Mouse (Mus musculus): ENCODE measurements around the gene Ccdc120.

Gene Ccdc120

DNA sequence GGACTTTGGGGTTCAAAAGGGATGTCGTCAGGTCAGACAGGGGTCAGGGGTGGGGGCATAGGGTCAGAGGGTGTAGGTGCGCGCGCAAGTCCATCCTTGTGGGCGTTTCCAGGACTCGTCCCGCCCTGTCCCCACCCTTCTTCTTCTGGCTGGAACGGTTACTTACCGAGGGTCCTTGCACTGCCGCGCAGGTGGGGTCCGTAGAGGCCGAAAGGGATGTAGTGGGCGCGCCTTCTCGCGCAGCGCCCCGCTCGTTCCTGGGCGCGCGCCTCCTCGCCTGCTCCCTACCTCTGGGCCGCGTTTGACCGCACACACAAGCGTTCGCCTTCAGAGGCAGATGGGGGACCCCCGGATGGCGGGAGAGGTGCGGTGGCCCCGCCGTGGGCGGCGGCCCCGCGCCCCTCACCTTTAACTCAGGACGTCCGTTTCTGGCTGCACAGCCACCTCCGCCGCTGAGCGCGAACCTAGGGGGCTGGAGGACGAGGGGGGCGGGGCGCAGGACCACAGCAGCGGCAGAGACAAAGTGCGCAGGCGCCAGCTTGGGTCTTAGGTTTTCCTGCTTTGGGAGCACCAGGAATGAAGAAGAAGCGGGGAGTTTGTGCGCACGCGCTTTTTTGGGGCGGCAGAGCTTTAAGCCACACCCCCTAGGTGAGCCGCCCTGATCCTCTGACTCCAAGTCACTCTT, at the start of gene Ccdc120:
TSS of gene Ccdc120 (minus strand) at position 474 of the 685 bp plus-strand sequence.
- DNase-seq (ENCODE audit: low spot score): peak; percentile 67

DNA sequence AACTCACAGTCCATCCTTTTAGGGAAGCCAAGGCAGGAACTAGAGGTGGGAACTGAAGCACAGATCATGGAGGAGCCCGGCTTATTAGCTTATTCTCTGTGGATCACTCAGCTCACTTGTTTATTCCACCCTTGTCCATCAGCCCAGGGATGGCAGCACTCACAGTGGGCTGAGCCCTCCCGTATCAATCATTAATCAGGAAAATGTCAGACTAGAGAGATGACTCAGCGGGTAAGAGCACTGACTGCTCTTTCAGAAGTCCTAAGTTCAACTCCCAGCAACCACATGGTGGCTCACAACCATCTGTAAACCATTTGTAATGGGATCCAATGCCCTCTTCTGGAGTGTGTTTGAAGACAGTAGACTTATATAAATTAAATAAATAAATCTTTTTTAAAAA, 46.6 kb upstream of the Ccdc120 start:
- peak; percentile 62 for DNase-seq (ENCODE audit: low spot score)

DNA sequence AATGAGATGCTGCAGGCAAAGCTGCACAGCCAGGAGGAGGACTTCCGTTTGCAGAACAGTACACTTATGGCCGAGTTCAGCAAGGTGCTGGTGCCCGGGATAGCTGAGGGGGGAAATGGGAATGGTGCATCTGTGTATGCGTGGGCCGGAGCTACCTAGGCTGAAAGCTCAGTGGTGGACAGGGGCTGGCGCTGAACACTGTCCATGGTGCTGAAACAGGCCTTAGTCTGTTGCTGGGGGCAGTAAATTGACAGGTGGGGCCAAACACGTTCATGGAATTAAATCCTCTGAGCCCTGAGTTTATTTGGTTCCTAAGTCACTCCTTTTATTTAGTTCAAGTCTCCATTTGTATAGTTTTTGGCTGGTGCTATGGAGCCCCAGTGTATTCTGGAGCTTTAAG, 44.3 kb upstream of the Ccdc120 start:
- DNase-seq (ENCODE audit: low spot score): peak; percentile 27

DNA sequence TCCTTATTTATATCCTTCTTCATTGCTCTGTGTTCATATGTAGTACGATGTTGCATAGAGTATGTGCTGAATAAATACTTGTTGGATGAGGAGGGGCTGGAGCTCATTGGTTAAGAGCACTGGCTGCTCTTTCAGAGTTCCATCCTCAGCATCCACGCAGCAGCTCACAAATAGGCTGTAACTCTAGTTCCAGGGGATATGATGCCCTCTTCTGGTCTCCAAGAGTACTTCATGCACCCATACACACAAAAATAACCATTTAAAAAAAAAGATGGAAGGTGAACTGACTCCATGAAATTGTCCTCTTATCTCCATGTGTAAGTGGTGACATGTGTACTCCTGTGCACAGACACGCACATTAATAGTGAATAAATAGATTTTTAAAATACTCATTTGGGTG, 42.7 kb upstream of the Ccdc120 start:
- no peak for DNase-seq (ENCODE audit: low spot score)

DNA sequence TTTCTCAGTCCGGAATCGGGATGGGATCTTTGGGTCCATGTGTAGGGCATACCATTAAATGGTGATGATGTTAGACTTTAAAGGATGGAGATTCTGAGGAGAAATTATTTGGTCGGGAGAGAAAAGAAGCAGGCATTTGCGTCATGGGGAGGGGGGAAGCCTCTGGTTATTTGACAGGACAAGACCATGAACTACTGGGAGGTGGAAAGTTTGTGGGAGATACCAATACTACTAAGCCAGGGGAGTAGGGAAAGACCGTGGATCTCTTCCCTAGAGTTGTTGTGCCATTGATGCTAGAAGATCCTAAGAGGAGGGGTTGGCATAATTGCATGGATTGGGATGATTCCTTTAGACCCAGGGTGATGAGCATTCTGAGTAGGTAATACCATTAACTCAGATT, 39.6 kb upstream of the Ccdc120 start:
- DNase-seq (ENCODE audit: low spot score): no peak

DNA sequence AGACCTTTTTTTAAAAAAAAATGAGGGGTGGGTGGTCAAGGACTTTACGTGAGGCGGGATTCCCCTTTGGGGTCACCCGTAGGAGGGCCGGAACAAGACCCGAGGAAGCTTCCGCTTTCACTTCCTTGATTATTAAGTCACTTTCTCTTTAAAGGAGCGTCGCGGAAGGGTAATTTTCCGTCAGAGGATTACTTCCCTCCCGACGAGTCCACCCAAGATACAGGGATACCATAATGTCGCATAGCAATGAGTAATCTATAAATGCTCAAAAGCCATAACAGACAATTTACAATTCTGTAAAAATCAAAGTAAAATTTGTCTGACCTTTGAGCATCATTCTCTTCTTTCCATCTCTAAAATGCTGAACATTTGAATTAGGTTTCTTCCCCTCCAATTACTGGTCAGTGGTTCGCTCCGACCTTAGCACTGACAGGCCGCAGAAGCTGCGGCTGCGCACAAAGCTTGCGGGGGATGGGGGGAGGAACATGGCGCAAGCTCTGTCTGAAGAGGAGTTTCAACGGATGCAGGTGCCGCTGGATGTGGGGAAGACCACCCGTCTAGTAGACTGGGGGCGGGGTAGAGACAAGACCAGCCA, 38.9 kb upstream of the Ccdc120 start, which contains the start of gene Gripap1:
TSS of gene Gripap1 (plus strand) at position 224 of the 595 bp plus-strand sequence.
- DNase-seq (ENCODE audit: low spot score): peak; percentile 74

DNA sequence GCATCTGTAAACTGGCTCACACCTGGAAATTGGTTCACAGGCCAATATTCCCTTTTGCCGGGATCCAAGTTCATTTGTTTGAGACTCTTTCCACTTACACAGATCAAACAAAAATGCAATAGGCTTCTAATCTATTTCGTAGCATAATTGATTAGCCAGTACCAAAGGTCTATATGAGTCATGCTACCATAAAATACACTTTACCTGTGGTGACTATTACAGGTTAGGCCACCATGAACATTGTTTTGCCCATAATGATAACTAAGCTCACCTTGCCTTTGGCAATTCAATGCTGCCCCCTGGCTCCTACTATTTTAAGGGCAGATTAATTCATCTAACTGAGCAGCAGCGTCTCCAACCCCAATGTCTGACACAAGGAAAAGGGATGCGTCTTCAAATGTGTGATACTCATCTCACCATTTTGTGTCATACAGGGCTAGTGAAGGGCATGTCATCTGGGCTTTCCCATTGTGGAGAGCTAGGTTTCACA, 31.9 kb upstream of the Ccdc120 start:
- DNase-seq (ENCODE audit: low spot score): no peak

DNA sequence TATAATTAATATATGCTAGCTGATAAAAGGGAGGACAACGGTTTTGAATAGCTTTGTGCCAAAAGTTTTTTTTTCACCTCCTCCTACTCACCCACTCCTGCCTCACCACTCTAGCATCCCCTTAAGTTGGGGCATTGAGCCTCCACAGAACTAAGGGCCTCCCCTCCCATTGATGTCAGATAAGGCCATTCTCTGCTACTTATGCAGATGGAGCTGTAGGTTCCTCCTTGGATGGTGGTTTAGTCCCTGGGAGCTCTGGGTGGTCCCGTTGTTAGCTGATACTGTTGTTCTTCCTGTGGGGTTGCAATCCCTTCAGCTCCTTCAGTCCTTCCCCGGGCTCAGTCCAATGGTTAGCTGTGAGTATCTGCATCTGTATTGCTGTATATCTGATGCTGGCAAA, 28.6 kb upstream of the Ccdc120 start:
- DNase-seq (ENCODE audit: low spot score): no peak

DNA sequence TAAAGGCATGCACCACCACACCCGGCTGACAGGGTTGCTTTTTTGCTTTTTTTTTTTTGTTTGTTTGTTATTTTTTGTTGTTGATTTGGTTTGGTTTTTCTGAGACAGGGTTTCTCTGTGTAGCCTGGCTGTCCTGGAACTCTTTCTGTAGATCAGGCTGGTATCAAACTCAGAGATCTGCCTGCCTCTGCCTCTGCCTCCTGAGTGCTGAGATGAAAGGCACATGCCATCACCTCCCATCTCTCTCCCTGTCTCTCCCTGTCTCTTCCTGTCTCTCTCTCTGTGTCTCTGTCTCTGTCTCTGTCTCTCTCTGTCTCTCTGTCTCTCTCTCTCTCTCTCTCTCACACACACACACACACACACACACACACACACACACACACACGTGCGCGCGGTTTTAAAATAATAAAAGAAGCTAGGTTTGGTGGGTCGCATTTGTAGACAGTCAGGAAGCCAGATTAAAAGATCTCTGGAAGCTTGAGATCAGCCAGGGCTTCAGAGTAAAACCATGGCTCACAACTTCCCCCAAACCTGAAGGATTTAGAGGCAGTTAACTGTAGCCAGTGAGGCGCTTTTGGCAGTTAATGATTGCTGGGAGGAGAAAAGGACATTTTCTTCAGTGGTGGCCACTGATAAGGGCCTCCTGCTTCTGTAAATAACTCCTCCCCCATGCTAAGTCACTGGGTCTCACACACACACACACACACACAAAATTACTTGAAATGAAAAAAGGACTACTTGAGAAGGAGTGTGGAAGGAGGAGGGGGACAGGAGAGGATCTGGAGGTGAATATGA, 27.9 kb upstream of the Ccdc120 start:
- DNase-seq (ENCODE audit: low spot score): peak; percentile 49

DNA sequence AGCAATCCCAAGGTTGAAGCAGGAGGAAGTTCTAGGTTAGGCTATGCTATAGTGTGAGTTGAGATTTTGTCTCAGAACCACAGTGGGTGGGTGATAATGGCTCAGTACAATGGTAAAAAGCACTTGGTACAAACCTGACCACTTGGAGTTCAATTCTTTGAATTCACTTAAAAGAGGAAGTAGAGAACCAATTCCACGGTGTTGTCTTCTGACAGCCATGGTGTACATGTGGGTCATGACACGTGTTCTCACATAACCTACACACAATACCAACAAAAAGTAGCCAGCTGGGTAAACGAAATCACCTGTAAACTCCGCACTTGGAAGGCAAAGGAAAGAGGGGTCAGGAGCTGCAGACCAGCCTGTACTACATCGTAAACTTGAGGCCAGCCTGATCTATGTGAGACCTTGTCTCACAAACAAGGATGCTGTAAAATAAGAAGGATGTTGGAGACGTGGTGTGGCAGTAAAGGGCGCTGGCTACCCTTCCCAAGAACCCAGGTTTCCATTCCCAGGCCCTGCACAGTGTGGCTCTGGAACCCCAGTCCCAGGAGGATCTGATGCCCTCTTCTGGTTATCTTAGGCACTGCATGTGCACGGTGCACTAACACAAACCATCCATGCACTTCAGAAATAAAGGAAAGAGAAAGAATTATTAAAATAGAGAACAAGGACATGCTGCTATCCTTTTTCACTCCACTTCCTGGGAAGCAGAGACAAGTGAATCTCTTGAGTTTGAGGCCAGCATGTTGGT, 25.8 kb upstream of the Ccdc120 start:
- DNase-seq (ENCODE audit: low spot score): no peak

DNA sequence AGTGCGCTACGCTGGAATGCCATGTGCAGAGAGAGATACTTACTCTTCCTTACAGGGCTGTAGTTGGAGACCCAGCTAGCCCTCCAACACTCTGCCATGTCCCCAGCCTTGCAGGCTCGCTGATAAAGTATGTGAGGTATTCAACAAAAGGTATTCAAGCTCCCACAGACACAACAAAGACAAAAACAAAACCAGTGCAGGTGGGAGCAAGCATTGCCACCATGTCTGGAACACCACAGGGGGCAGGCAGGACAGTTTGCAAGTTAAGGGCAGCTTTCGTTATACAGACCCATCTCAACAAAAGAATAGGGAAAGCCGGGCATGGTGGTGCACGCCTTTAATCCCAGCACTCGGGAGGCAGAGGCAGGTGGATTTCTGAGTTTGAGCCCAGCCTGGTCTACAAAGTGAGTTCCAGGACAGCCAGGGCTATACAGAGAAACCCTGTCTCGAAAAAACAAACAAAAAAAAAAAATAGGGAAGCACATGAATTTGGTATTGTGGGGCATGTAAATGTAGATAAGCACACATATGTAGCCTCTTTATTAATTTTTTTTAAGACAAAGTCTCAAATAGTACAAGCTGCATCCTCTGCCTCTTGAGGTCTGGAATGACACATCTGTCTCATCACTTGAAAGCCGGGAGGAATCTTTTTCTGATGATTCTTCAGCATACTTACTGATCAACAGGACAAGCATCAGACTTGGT, 24.9 kb upstream of the Ccdc120 start:
- DNase-seq (ENCODE audit: low spot score): no peak

DNA sequence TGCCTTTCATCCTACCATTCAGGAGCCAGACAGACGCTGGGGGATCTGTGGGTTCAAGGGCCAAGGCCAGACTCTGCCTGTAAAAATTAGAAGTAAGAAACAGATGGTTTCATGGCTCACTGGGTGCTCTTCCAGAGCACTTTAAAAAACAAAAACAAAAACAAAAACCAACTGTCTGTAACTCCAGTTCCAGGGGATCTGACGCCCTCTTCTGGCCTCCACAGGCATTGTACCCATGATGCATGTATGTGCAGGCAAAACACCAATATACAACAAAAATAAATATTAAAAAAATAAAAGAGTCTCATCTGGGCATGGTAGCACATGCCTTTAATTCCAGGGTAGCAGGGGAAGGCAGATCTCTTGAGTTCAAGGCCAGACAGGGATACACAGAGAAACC, 22.1 kb upstream of the Ccdc120 start:
- DNase-seq (ENCODE audit: low spot score): no peak

DNA sequence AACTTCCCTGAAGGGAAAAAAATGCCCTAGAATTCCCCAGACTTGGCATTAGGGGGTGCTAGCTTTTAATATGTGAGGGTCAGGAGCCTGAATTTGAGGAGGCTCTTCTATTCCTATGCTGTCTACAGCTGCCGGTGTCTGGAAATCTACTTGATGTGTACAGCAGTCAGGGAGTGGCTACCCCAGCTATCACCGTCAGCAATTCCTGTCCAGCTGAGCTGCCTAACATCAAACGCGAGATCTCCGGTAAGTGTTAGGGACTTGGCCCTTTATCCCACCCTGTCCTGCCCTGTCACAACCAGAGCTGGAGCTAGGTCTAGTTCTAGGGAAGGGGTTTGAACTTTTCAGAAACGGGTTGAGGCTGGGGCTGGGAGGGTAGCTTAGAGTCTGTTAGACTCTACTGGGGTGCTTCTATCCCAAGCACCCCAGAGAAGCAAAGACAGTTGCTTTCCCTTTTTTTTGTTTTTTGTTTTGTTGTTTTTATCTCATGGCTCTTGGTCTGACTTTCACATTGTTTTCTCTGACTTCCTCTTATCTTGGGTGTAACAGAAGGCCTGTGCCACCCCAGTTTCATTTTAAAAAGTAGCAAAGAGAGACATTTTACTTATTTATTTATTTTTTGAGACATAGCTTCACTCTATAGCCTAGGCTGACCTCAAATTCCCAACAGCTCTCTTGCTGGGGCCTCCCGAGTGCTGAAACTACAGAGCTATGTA, 18.8 kb upstream of the Ccdc120 start:
- DNase-seq (ENCODE audit: low spot score): no peak

DNA sequence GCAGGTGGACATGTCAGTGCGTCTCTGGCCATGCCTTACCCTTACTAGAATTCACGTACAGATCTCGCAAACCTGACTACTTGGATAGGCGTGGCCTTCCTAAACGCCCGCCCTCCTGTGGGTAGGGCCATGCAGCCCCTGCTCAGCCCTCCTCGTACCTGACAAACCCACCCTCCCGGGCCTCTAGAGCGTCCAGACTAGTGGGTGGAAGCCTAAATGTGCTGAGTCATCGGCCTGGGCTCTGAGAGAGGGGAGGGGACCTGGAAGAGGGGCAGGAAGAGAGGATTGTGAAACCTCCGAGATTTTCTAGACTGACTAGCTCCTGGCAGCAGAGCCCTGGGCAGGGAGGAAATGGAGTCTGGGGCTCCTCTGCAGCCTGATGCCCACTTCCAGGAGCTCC, 15.1 kb upstream of the Ccdc120 start:
- peak; percentile 89 for DNase-seq (ENCODE audit: low spot score)

DNA sequence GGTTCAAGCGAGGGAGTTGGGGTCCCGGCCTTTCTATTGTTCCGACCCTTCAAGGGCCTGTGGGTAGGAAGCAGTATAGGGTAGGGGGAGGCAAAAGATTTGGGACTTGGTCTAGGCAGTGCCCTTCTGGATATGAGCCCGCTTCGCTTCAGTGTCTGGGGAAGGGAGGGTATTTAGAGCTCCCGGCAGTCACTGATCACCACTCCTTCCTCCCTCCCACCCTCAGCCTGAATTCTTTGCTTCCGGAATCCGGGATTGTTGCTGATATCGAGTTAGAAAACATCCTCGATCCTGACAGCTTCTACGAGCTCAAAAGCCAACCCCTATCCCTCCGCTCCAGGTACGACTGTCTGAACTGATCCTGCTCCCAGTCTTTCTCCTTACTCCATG, 14.6 kb upstream of the Ccdc120 start:
- no peak for DNase-seq (ENCODE audit: low spot score)

DNA sequence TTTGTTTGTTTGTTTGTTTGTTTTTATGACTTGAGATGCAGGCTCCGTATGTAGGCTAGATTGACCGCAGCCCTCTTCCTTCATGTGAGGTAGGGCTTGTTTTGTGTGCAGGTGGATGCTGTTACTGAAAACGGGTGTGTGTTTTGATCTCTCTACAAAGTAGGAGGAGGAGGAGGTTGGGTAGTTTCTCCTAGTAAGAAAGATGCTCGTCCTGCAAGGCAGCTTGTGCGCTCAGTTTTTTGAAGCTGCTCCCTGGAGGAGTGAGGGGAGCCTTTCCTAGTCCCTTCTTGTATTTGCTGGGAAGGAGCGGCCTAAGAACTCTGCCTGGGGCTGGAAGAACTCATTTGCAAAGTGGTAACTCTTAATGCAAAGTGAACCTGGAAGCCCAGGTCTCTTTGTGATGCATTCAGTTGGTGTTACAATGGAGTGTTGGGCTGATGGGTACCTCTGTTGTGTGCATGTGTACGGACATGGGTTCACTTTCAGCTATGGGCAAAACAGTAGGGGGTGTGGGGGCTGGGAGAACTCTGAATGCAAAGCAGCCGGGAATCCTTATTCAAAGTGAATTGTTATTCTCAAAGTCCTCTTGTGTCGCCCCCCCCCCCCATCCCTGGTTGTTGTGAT, 14.1 kb upstream of the Ccdc120 start:
- no peak for DNase-seq (ENCODE audit: low spot score)

DNA sequence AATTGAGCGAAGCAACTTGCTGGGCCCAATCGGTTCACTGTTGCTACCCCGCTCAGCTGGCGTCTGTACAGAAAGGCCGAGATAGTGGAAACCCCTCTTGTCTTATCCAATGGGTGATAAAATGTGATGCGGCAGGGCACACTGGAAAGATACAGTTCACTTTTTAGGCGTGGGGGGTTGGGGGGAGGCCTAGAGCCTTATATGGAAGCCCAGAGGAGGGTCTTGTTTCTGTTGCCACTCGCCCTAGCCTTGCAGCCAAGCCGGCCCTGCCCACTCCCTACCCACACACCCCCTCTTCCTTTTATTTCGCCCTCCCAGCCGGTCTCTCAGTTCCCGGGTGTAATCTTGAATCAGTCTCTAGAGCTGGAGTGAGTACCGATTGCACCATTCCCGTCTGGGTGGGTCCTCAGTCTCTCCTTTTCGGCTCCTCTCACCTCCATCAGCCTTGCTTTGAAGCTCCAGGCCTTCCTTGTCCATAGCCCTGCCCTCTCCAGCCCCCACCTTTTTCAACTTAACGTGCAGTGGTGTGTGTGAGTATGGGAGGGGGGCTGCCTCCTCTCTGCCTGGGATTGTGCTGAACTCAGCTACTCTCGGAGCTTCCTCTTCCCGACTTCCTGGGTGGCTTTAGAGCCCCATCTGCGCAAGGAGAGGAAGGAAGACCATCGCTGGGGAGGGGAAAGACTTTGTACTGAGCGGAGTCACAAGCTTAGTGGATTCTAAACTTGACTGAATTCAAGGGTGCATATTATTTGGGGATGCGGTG, 13.1 kb upstream of the Ccdc120 start:
- DNase-seq (ENCODE audit: low spot score): peak; percentile 70

DNA sequence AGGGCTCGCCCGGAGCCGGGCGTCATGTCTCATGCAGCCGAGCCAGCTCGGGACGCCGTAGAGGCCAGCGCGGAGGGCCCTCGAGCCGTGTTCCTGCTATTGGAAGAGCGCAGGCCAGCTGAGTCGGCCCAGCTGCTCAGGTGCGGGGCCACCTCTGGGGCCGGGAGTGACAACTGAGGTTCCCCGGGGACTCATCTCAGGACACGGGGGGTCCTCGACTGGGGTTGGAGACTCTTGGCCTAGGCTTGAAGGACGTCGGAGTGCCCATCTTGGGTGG, 12.2 kb upstream of the Ccdc120 start:
- no peak for DNase-seq (ENCODE audit: low spot score)

DNA sequence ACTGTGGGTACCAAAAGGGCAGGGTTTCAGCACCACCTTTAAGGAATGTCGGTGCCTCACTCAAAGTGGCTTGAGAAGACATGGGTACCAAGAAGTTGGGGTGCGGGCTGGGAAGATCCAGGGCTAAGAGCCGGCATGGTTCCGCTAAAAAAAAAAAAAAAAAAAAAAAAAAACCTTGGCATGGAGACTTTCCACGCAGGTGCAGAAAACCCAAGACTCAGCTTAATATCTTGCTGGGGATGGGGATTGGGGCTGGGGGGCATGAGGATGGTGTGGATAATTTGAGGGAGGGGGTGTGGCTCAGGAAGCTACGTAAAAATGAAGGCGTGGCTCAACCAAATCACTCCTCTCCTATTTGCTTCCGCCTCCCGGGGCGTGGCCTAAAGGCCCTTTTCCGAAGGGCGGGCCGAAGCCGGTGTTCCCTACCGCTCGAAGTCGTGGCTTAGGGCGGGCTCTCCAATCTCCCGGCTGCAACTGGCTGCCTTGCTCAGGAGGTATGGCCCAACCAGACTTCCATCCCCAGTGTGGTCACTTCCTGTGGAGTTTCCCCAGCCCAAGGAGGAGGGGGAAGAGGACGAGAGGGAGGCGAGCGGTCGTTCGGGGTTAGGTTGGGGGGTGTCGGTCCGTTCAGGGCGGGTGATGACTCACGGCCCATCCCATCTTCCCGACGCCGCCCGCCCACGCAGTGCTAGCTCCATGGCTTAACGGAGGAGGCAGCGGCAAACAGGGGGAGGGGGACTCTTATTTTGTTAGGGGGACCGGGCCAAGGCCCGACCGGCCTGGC, 11.6 kb upstream of the Ccdc120 start, which contains the start of gene Tfe3:
TSS of gene Tfe3 (plus strand) at position 424 of the 784 bp plus-strand sequence.
- DNase-seq (ENCODE audit: low spot score): peak; percentile 88
